Mouse (Mus musculus) cerebellum, adult (tissue): ENCODE results near the gene Zdhhc15.
A peak's percentile ranks its signal among the peaks of the same experiment; 100 is the strongest.
"Not testable (repeated sequence)": the region's sequence is repeated elsewhere in the genome, so short reads cannot be mapped to it uniquely, and the experiment has no call there.

Experiments used
- ATAC-seq: cut with Nextera tagmentation; 2 replicates; pipeline ENCODE4 v1.9.2; 2017; ENCODE audit warnings: mild to moderate bottlenecking, moderate library complexity, mixed read lengths; ENCODE audit not compliant: insufficient number of reproducible peaks, low FRiP score, low TSS enrichment

Zdhhc15 gene

DNA sequence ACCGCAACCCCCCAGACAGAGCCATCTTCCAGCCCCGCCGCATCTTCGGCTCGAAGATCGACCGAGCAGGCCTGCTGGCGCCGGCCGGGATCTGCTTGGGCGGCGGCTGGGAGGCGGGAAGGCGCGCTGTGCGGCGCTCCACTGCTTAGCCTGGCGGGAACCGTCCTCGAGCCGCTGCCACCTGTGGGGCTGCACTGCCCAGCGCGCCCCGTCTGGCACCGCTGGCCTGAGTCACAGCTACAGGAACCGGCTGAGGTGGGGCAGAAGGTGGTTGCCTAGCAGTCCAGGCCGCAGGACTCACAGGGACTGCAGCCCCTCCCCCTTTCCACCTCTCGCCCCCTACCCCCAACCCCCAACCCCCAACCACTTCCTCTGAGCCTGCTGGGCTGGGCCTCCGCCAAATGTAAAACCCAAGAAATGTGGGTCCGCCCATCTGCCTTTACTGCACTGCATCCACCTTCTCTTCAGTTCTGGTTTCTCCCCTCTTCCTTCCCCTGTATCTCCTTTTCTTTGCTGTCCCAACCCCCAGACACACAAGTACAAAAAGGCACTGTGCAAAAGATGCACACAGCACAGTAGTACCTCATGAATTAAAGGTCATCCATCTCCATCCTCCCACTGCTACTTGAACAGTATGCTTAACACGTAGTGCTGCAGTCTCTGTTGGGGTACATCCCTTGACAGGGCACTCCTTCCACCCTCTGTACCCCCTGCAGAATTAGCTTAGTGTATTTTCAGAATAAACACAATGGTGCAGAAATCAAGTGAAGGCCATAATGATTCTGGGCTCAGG, at the start of gene Zdhhc15:
TSS of gene Zdhhc15 (minus strand) at position 308 of the 793 bp plus-strand sequence.
- ATAC-seq, result peak; percentile 58; the same call in 1 of the 2 replicates

DNA sequence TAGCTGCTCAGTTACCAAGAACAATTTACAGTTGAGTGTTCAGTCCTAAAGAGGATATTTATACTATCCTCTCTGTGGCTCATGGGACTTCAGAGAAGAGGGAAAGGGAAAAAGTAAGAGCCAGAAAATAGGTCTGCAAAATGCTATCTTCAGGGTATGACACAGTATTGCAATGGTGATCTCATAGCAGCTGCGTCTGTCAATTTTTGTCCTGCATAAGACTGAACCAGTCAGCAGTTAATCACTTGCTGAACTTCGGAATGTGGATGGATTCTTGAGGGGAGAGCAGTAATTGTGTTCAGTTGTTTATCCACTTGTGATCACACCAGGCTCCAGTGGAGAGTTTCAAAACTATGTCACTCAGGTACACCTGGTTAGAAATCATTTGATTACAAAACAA, 37.1 kb upstream of the Zdhhc15 start:
- ATAC-seq, result no peak

DNA sequence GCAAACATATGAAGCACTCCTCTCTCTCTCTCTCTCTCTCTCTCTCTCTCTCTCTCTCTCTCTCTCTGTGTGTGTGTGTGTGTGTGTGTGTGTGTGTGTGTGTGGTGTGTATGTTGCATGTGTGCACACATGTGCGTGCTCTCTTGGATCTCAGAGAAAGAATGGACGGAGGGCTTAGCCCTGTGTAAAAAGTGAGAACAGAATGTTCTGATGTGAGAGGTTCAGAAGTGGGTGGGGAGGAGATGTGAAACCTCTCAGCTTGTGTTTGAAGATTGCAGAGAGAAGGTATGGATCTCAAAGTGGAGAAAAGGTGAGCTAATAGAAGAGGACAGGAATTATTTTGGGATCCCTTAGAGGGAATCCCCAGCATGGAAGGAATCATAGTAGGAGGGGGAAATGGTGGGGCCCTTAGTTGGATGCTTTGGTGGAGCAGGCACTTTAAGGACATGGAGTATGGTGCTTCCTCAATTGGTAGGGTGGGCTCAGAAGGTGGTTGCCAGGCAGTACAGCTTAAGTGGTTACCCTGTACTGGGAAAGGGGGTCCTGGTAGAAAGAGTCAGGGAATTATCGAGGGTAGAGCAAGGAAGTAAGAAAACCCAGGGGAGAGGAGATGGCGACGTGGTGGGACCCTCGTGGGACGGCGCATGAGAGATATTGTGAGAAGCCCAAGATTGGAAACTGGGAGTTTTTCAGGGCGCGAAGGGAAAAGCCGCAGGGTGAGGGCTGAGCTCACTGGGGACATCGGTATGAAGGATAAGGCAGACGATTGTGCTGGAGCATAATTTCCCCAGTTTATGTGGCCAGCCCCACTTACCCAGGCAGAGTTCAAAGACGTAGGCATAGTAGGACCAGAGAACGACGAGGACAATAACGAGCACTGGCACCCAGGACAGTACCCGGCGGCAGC, 761 bp downstream of the Zdhhc15 start:
- no peak; the same call in 1 of the 2 replicates for ATAC-seq

GRCm38 (mm10) chrX:104656976-104657375, 13.9 kb downstream of the Zdhhc15 start:
- no peak for ATAC-seq

DNA sequence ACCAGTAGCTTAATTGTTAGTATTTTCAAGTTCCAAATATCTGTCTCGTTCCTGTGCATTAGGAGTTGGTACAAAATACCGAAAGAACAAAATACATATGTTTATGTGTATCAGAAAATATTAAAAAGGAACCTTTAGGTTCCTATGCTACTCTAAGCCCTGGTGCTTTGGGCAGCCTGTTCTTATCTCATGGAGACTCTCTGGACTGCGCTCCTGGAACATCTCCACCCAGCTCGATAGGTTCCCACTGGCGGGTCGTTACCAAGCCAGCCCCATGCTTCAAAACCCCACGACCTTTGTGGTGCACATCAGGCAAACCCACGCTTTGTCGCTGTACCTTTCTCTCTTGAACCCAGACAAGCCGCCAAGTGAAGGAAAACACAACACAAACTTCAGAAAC, 58.3 kb downstream of the Zdhhc15 start:
- ATAC-seq, result no peak

- ATAC-seq, result not testable (repeated sequence)
These were observed 67.0 kb downstream of the Zdhhc15 start for GRCm38 (mm10) chrX:104603738-104604430.

DNA sequence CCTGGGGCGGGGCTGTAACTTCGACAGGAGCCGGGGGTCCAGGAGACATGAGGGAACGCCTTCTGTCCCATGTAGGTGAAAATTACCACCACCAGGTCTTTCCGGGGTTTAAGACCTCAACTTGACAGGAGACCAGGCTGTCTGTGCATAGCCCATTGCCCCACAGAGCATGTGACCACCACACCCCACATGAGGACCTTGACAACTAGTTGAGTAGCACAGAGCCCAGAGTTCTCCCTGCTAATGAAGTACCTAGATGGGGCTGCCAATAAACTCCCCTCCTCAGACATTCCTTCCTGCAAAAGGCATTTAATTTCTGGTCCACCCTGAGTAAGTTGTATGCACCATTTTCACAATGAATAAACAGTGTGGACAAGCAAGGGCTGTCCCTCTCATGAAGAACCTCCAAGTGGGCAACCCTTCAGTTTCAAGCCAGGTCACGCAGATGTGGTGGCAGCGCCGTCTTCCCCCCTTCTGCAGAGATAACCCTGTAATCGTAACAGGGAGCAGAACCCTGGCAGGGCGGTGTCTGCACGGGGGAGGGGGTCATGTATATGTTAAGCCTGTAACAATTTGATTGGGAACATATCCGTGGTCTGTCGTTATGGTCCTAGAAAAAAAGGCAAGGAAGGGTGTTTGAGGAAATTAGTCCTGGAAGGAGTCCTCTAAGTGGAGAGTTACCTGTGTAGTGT, 68.5 kb downstream of the Zdhhc15 start:
- not testable (repeated sequence) for ATAC-seq

DNA sequence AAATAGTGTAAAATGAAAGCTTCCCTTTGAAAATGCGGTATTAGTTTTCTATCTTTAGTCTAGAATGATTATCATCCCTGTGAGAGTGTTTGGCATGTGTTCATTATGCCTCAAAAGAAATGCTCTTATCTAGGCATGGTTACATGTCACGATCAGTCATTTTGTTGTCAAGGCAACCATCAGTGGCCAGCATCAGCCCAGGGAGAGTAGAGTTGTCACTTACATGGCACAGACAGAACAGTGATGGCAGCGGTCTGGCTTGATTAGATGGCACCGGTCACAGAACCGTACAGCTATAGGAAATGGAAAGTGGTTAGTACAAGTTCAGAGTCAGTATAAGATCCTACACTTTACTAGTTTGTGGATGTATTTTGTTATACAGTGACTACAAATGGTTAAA, 96.9 kb downstream of the Zdhhc15 start:
- no peak for ATAC-seq

GRCm38 (mm10) chrX:104567497-104567896, 103.4 kb downstream of the Zdhhc15 start:
- ATAC-seq, result no peak

DNA sequence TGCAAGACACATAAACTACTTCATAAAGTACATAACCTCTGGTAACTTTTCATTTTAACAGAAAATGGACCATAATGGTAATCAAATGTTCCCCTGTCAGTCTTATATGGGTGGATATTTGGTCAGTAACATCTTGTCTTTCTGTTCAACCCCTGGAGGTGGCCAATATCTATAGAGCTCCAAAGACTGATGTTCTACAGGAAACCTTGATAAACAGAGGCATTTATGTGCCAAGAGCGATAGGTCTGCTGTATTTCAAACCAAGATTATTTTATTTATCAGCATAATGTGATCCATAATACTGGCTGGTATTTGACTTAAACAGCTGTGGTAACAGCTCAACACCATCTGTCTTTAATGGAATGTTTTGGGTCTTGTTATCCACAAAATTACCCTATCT, 125.6 kb downstream of the Zdhhc15 start:
- ATAC-seq, result no peak

GRCm38 (mm10) chrX:104543919-104544595, 126.8 kb downstream of the Zdhhc15 start:
- no peak for ATAC-seq

GRCm38 (mm10) chrX:104542635-104543034, 128.2 kb downstream of the Zdhhc15 start:
- ATAC-seq, result no peak

GRCm38 (mm10) chrX:104501765-104502164, 169.1 kb downstream of the Zdhhc15 start:
- ATAC-seq, result no peak

DNA sequence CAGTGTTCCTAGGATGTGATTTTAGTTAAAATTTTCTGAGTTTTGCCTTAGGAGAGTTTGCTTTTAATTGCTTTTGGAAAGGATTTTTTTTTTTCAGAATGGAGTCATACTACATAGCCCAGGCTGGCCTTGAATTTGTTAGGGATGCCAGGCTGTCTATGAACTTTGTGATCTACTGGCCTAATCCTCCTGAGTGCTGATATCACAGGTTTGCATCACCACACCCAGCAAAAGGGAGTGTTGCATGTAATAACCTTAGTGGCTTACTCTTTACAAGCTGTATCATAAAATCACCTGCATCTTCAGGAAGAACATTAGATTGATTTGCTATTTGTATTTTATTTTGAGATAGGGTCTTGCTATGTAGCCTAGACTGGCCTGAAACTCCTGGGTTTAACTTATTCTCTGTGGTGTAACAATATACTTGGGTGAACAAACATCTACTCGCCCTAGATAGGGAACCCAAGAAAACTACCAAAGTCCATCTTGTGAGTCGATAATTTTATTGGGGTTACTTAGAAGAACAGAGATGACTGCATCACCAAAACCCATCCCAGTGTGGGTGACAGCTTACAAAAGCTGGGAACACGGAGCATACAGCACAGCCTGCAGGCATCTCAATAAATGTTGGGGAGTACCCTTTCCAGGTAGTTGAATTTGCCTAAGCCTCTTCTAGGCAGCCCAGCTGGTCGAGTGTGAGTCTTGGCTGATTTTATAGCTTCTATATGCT, 181.1 kb downstream of the Zdhhc15 start:
- no peak for ATAC-seq

DNA sequence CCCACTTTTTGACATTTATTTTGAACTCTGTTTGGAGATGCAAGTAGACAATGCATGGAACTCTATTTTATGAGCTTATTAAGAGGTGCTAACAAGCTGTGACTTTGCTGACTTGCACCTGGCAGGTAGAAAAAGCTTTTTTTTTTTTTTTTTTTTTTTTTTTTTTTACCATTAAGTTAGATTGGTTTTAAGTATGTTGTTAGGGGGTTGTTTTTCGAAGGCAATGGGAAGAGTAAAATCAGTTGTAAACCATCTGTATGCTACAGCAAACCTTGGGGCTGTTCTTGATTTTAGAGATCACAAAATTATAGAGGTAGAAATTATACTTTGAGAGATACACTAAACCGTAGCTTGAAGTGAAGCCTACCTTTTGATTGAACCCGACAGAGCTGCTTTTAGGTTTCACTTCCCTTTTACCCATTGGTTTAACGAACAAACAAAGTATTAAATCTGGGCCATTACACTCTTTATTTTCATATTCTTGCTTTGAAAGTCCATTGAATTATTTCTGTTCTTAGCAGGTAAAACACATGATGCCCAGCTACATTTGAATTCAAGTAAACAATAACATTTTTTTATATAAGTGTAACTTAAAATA, 181.9 kb downstream of the Zdhhc15 start:
- no peak for ATAC-seq

DNA sequence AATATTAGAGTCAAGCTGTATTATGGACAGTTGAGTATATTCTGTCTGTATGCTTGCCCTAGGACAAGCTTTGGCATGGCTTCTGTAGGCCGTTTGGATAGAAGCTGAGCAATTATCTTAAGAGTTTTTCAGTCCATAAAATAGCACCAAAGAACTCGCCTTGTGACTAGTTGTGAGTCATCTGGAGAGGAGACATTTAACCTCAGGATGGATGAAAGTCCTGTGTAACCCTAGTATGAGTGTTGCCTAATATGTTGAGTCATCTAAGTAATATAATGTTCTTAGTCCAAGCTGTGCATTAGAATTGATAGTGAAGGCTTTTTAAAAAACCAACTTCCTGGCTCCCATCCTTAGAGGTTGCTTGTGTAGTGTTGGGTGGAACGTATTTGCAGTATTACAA, 182.8 kb downstream of the Zdhhc15 start:
- no peak for ATAC-seq
